Mouse (Mus musculus): ENCODE measurements around the gene Panx1. TPM values are rescaled to one million over a fixed set of nuclear protein-coding genes. Genes with fewer than 3 reads are reported as not detected.

Panx1 gene
- total and polyA plus RNA-seq, 3 experiments: 19.7 to 54.0 (median 27.9) TPM

DNA sequence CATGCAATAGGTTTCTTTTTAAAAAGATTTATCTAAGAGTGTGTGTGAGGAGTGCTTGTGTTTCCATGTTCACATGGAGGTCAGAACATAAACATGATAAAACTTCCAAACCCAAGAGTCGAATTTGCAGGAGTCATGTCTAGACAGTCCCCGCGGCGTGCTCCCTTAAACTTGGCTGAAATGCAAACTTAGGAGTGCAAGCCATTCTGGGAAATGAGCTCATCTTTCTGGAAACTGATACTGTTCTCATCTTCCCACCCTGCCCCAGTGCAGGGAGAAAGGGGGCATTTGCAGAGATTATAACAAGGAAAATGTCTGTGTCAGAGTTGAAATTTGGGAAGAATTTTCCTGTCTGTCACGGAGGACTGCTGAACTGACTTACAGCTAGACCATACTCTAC, 5.4 kb downstream of the Panx1 start:
- Histone ChIP-seq H3K4me1 (ENCODE audit: control insufficient read depth in 1 of 2, insufficient read depth in 2 of 2) (peaks cover 8 to 62% of the 10 kb centered on the region in 2 experiments; a peak in 3 of 4 replicates), H3K36me3 (replicated peaks in 1 of 2; ENCODE audit: control insufficient read depth in 1 of 2, insufficient read depth in 1 of 2, low read length in 1 of 2) (peaks cover 0 to 32% of the 10 kb centered on the region in 2 experiments), H3K9ac (ENCODE audit: insufficient read depth, low read depth) (no peak overlapping the region), H3K27me3 (replicated peaks) (no peaks in the 10 kb centered on the region), H3K4me3 (replicated peaks in 1 of 3; ENCODE audit: low read depth in 2 of 3, low read length in 2 of 3, poor library complexity in 1 of 3) (no peak overlapping the region), H3K79me2 (replicated peaks; ENCODE audit: control insufficient read depth, extremely low read depth, insufficient read depth, poor library complexity, severe bottlenecking) (no peaks in the 10 kb centered on the region), H3K4me2 (ENCODE audit: insufficient read depth, low read depth, poor library complexity, severe bottlenecking) (no peak overlapping the region), H3K27ac (ENCODE audit: insufficient read depth, low read depth) (no peak overlapping the region), H3K9me3 (replicated peaks; ENCODE audit: low read length) (peaks cover 6% of the 10 kb centered on the region)
- in situ Hi-C loops (cut with MboI; ENCODE audit: low pct_ligation_motif_present, low pct_unique_long_range_greater_than_20kb, low sequenced_read_pairs) (no loop called here), dilution Hi-C loops (cut with MboI; ENCODE audit: extremely low pct_ligation_motif_present, extremely low pct_unique_long_range_greater_than_20kb, low sequenced_read_pairs) (no loop called here)
- TF ChIP-seq SIN3A (IDR thresholded peaks at IDR 0.05; ENCODE audit: low read length) (no peak), ELF1 (IDR thresholded peaks at IDR 0.05; ENCODE audit: low read depth, low read length) (no peak)
- no peak for DNase-seq (ENCODE audit: extremely low read depth)

DNA sequence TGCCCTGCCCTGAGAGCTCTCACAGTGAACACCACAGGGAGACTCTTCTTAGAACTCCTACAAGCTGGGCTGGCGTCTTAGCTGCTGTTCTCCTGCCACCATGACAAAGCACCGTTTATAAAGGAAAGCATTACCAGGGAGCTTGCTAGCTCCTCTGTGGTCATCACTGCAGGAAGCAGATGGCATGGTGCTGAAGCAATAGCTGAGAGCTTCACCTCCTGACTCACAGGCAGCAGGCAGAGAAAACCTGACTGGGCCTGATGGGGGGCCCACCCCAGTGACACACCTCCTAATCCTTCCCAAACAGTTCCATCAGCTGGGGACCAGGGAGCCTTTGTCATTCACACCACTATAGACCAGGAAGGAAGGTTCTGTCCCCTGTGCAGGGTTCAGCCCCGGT, 7.6 kb downstream of the Panx1 start:
- H3K4me1 ChIP-seq (ENCODE audit: control insufficient read depth in 1 of 2, insufficient read depth in 2 of 2): peaks cover 8 to 55% of the 10 kb centered on the region in 2 experiments
- no peak overlapping the region for H3K9ac ChIP-seq (ENCODE audit: insufficient read depth, low read depth)

DNA sequence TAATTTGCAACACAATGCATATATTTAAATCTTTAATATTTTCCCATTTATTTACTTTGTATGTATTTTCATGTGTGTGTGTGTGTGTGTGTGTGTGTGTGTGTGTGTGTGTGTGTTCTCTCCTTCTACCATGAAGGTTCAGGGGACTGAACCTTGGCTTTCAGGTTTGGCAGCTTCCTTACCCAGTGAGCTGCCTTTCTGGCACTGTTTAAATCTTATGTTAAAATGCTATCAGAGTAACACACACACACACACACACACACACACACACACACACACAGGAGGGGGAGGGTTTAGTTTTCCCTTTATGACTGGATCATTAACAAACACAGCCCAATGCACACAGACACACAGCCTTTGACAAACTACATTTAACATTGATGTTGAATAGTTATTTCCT, 8.0 kb downstream of the Panx1 start:
- Histone ChIP-seq H3K79me2 (replicated peaks; ENCODE audit: control insufficient read depth, extremely low read depth, insufficient read depth, poor library complexity, severe bottlenecking) (no peaks in the 10 kb centered on the region), H3K4me2 (ENCODE audit: insufficient read depth, low read depth, poor library complexity, severe bottlenecking) (no peak overlapping the region), H3K36me3 (replicated peaks in 1 of 2; ENCODE audit: control insufficient read depth in 1 of 2, insufficient read depth in 1 of 2, low read length in 1 of 2) (peaks cover 0 to 33% of the 10 kb centered on the region in 2 experiments), H3K4me1 (ENCODE audit: control insufficient read depth in 1 of 2, insufficient read depth in 2 of 2) (peaks cover 8 to 54% of the 10 kb centered on the region in 2 experiments), H3K4me3 (replicated peaks in 1 of 3; ENCODE audit: low read depth in 2 of 3, low read length in 2 of 3, poor library complexity in 1 of 3) (no peak overlapping the region), H3K9me3 (replicated peaks; ENCODE audit: low read length) (peaks cover 6% of the 10 kb centered on the region), H3K9ac (ENCODE audit: insufficient read depth, low read depth) (no peak overlapping the region), H3K27me3 (replicated peaks) (no peaks in the 10 kb centered on the region), H3K27ac (ENCODE audit: insufficient read depth, low read depth) (no peak overlapping the region)
- TF ChIP-seq SMC3 (IDR thresholded peaks at IDR 0.05; ENCODE audit: low read depth, low read length): no peak
- no peak for TF ChIP-seq CHD1 (IDR thresholded peaks at IDR 0.05; ENCODE audit: low read depth, low read length)
- no peak for TF ChIP-seq CTCF (conservative IDR thresholded peaks at IDR 0.05 in 1 of 2, IDR thresholded peaks at IDR 0.05 in 1 of 2; ENCODE audit: low read depth in 2 of 2, low read length in 2 of 2)
- TF ChIP-seq KAT2A (IDR thresholded peaks at IDR 0.05; ENCODE audit: insufficient replicate concordance, low read length): no peak
- DNase-seq (ENCODE audit: extremely low read depth): no peak
- dilution Hi-C loops (cut with MboI; ENCODE audit: extremely low pct_ligation_motif_present, extremely low pct_unique_long_range_greater_than_20kb, low sequenced_read_pairs) (no loop called here), in situ Hi-C loops (cut with MboI; ENCODE audit: low pct_ligation_motif_present, low pct_unique_long_range_greater_than_20kb, low sequenced_read_pairs) (no loop called here)

More for the DNA sequence above, 7.6 kb downstream of the Panx1 start:
- no peaks in the 10 kb centered on the region for H3K27me3 ChIP-seq (replicated peaks)
- peaks cover 6% of the 10 kb centered on the region for H3K9me3 ChIP-seq (replicated peaks; ENCODE audit: low read length)
- dilution Hi-C loops (cut with MboI; ENCODE audit: extremely low pct_ligation_motif_present, extremely low pct_unique_long_range_greater_than_20kb, low sequenced_read_pairs) (no loop called here), in situ Hi-C loops (cut with MboI; ENCODE audit: low pct_ligation_motif_present, low pct_unique_long_range_greater_than_20kb, low sequenced_read_pairs) (no loop called here)
- peaks cover 0 to 31% of the 10 kb centered on the region in 2 experiments for H3K36me3 ChIP-seq (replicated peaks in 1 of 2; ENCODE audit: control insufficient read depth in 1 of 2, insufficient read depth in 1 of 2, low read length in 1 of 2)
- no peak for DNase-seq (ENCODE audit: extremely low read depth)
- no peak overlapping the region for H3K4me2 ChIP-seq (ENCODE audit: insufficient read depth, low read depth, poor library complexity, severe bottlenecking)
- no peak overlapping the region for H3K4me3 ChIP-seq (replicated peaks in 1 of 3; ENCODE audit: low read depth in 2 of 3, low read length in 2 of 3, poor library complexity in 1 of 3)
- no peak for TF ChIP-seq NELFE (IDR thresholded peaks at IDR 0.05; ENCODE audit: low read depth, low read length)
- TF ChIP-seq JUN (IDR thresholded peaks at IDR 0.05; ENCODE audit: insufficient read depth, low read depth, low read length): no peak
- no peak for TF ChIP-seq HCFC1 (IDR thresholded peaks at IDR 0.05; ENCODE audit: low read depth, low read length)
- TF ChIP-seq POLR2AphosphoS2 (IDR thresholded peaks at IDR 0.05; ENCODE audit: low read depth, low read length): no peak
- no peak for TF ChIP-seq SIN3A (IDR thresholded peaks at IDR 0.05; ENCODE audit: low read length)
- no peak for TF ChIP-seq ZNF384 (IDR thresholded peaks at IDR 0.05; ENCODE audit: low read depth, low read length)
- TF ChIP-seq CTCF (conservative IDR thresholded peaks at IDR 0.05 in 1 of 2, IDR thresholded peaks at IDR 0.05 in 1 of 2; ENCODE audit: low read depth in 2 of 2, low read length in 2 of 2): no peak
- no peak for TF ChIP-seq IRF4 (IDR thresholded peaks at IDR 0.05; ENCODE audit: low read depth, low read length)
- no peak for TF ChIP-seq POLR2A (IDR thresholded peaks at IDR 0.05; ENCODE audit: low read depth, low read length)
- TF ChIP-seq GABPA (IDR thresholded peaks at IDR 0.05; ENCODE audit: insufficient replicate concordance, low read depth, low read length): no peak
- no peak for TF ChIP-seq ZKSCAN1 (IDR thresholded peaks at IDR 0.05; ENCODE audit: borderline replicate concordance, low read depth, low read length)
- no peak for TF ChIP-seq ZMIZ1 (IDR thresholded peaks at IDR 0.05; ENCODE audit: low read depth, low read length)
- no peak for TF ChIP-seq MAFK (IDR thresholded peaks at IDR 0.05; ENCODE audit: insufficient replicate concordance, low read length)
- TF ChIP-seq TCF12 (IDR thresholded peaks at IDR 0.05; ENCODE audit: low read depth, low read length): no peak
- no peak for TF ChIP-seq TBP (conservative IDR thresholded peaks at IDR 0.05; ENCODE audit: low read depth, low read length)
- TF ChIP-seq MAX (IDR thresholded peaks at IDR 0.05; ENCODE audit: low read length): no peak
- TF ChIP-seq UBTF (IDR thresholded peaks at IDR 0.05; ENCODE audit: low read depth, low read length): no peak
- TF ChIP-seq ELF1 (IDR thresholded peaks at IDR 0.05; ENCODE audit: low read depth, low read length): no peak
- no peak overlapping the region for H3K27ac ChIP-seq (ENCODE audit: insufficient read depth, low read depth)
- no peaks in the 10 kb centered on the region for H3K79me2 ChIP-seq (replicated peaks; ENCODE audit: control insufficient read depth, extremely low read depth, insufficient read depth, poor library complexity, severe bottlenecking)
